Mouse (Mus musculus): Measurements from ENCODE around the gene 1700049E17Rik2. TPM values are rescaled to one million over a fixed set of nuclear protein-coding genes. Genes with fewer than 3 reads are reported as not detected.

1700049E17Rik2 gene
- not detected in 2 replicates for polyA plus RNA-seq (2012; ENCODE audit: low replicate concordance)

DNA sequence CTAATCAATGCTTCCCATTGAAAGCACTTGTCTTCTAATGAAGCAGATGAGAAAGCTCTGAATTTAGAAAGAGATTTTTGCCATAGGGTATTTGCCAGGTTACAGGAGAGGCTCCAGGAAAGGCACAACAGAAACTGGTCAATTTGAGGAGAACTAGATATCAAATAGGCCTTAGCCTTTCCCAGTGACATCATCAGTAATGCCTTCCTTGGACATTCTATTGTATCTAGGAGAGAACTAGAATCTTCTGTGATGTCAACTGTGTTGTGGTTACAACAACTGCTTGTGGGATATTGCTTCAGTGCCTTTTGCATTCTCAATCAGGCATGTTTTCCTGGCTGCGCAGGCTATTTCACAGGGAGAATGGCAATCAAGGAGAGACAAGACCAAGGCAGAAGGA is at the start of gene 1700049E17Rik2:
Gene 1700049E17Rik2, plus strand, starts transcription at position 301 of the 400 bp plus-strand sequence.

DNA sequence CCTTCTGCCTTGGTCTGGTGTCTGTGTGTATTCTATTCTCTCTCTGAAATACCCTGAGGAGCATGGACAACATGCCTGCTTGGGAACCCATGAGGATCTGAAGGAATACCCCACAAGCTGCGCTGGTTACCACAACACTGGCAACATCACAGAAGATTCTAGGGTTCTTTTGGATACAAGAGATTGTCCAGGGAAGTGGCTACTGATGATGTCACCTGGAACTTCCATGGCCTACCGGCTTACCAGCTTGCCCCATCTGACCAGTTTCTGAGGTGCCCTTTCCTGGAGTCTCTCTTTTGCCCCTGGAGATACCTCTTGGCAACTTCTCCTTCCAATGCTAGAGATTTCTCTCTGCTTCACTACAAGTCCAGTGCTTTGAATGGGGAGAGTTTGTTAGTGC is 17.5 kb upstream of the 1700049E17Rik2 start, which contains the start of gene Gm7970:
Gene Gm7970, minus strand, starts transcription at position 101 of the 400 bp plus-strand sequence.

DNA sequence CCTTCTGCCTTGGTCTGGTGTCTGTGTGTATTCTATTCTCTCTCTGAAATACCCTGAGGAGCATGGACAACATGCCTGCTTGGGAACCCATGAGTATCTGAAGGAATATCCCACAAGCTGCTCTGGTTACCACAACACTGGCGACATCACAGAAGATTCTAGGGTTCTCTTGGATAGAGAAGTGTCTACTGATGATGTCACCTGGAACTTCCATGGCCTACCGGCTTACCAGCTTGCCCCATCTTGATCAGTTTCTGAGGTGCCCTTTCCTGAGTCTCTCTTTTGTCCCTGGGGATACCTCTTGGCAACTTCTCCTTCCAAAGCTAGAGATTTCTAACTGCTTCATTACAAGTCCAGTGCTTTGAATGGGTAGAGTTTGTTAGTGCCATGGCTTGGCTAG is 51.5 kb downstream of the 1700049E17Rik2 start, which contains the start of gene Gm3072:
Gene Gm3072, minus strand, starts transcription at position 101 of the 400 bp plus-strand sequence.

Other genes with a start within 250 kb of the 1700049E17Rik2 start
- gene Gm5798, start 224.6 kb upstream of the 1700049E17Rik2 start, polyA plus RNA-seq (2012; ENCODE audit: low replicate concordance): not detected in 2 replicates
- gene Gm7945, start 186.8 kb upstream of the 1700049E17Rik2 start, polyA plus RNA-seq (2012; ENCODE audit: low replicate concordance): not detected in 2 replicates
- gene Gm6482, start 164.9 kb upstream of the 1700049E17Rik2 start, polyA plus RNA-seq (2012; ENCODE audit: low replicate concordance): not detected in 2 replicates
- gene Gm7954, start 119.7 kb upstream of the 1700049E17Rik2 start, polyA plus RNA-seq (2012; ENCODE audit: low replicate concordance): not detected in 2 replicates
- gene Gm3486, start 83.7 kb upstream of the 1700049E17Rik2 start, polyA plus RNA-seq (2012; ENCODE audit: low replicate concordance): not detected in 2 replicates
- gene Gm7970, start 17.6 kb upstream of the 1700049E17Rik2 start, polyA plus RNA-seq (2012; ENCODE audit: low replicate concordance): not detected in 2 replicates
- not detected in 2 replicates for gene Gm3072, start 51.4 kb downstream of the 1700049E17Rik2 start, polyA plus RNA-seq (2012; ENCODE audit: low replicate concordance)
- not detected in 2 replicates for gene Gm3676, start 73.3 kb downstream of the 1700049E17Rik2 start, polyA plus RNA-seq (2012; ENCODE audit: low replicate concordance)
- not detected in 2 replicates for gene Gm8068, start 128.7 kb downstream of the 1700049E17Rik2 start, polyA plus RNA-seq (2012; ENCODE audit: low replicate concordance)
- gene Gm7929, start 177.4 kb downstream of the 1700049E17Rik2 start, polyA plus RNA-seq (2012; ENCODE audit: low replicate concordance): not detected in 2 replicates
- not detected in 2 replicates for gene Gm47189, start 199.2 kb downstream of the 1700049E17Rik2 start, polyA plus RNA-seq (2012; ENCODE audit: low replicate concordance)

Data from leukemia stem cell, adult 10-12 weeks (primary cell).